Mouse (Mus musculus): ENCODE results near the gene Wasf2. TPM values are rescaled to one million over a fixed set of nuclear protein-coding genes. Genes with fewer than 3 reads are reported as not detected.

Wasf2 gene
- total and polyA plus RNA-seq, 2 experiments from 2014 or later: 18.3 to 26.0 TPM

- WGBS: 73% methylated on average over 4 of the region's 4 CpGs
- Histone ChIP-seq H3K9me3 (ENCODE audit: low read length) (no peaks in the 10 kb centered on the region), H3K36me3 (ENCODE audit: insufficient read depth, low read length) (no peaks in the 10 kb centered on the region), H3K9ac (replicated peaks; ENCODE audit: low read length, poor library complexity, severe bottlenecking) (no peak overlapping the region), H3K4me2 (ENCODE audit: low read depth, low read length, poor library complexity, severe bottlenecking) (no peak overlapping the region), H3K4me3 (ENCODE audit: low read depth, low read length) (no peak overlapping the region), H3K27me3 (ENCODE audit: insufficient read depth, low read length) (peaks cover 23% of the 10 kb centered on the region; the same call in 1 of the 2 replicates), H3K27ac (ENCODE audit: low read depth, low read length) (no peak overlapping the region), H3K4me1 (ENCODE audit: insufficient read depth, low read length) (0 out of 2 replicates have a peak, but pooled peaks cover 4% of the 10 kb centered on the region)
- ATAC-seq (ENCODE audit: low FRiP score): no peak
- DNase-seq (ENCODE audit: low spot score): no peak
- TF ChIP-seq CTCF (IDR thresholded peaks at IDR 0.05): no peak
These were observed 107.6 kb downstream of the Wasf2 start for GRCm38 (mm10) chr4:133237911-133238310.

GRCm38 (mm10) chr4:133240490-133240921, 110.2 kb downstream of the Wasf2 start, which contains the start of gene Map3k6:
Map3k6 (plus strand) TSS chr4:133240818.
- DNase-seq (ENCODE audit: low spot score): no peak
- H3K4me1 ChIP-seq (ENCODE audit: insufficient read depth, low read length): 0 out of 2 replicates have a peak, but pooled peaks cover 4% of the 10 kb centered on the region
- H3K27me3 ChIP-seq (ENCODE audit: insufficient read depth, low read length): peaks cover 36% of the 10 kb centered on the region; the same call in 1 of the 2 replicates

GRCm38 (mm10) chr4:133240934-133241908, 110.9 kb downstream of the Wasf2 start:
- DNase-seq (ENCODE audit: low spot score) (peak; percentile 80), ATAC-seq (ENCODE audit: low FRiP score) (peak; percentile 88)
- 2% methylated on average over 78 of the region's 78 CpGs for WGBS
- Histone ChIP-seq H3K4me2 (ENCODE audit: low read depth, low read length, poor library complexity, severe bottlenecking) (peak overlapping the region; percentile 79), H3K36me3 (ENCODE audit: insufficient read depth, low read length) (no peaks in the 10 kb centered on the region), H3K9me3 (ENCODE audit: low read length) (no peaks in the 10 kb centered on the region), H3K27ac (ENCODE audit: low read depth, low read length) (peak overlapping the region; percentile 2; the same call in 1 of the 2 replicates), H3K4me3 (ENCODE audit: low read depth, low read length) (peak overlapping the region; percentile 49), H3K9ac (replicated peaks; ENCODE audit: low read length, poor library complexity, severe bottlenecking) (peak overlapping the region; percentile 40), H3K4me1 (ENCODE audit: insufficient read depth, low read length) (0 out of 2 replicates have a peak, but pooled peaks cover 4% of the 10 kb centered on the region), H3K27me3 (ENCODE audit: insufficient read depth, low read length) (peaks cover 37% of the 10 kb centered on the region; the same call in 1 of the 2 replicates)
- TF ChIP-seq CTCF (IDR thresholded peaks at IDR 0.05): peak; percentile 42

More at GRCm38 (mm10) chr4:133240490-133240921, 110.2 kb downstream of the Wasf2 start, which contains the start of gene Map3k6:
- Histone ChIP-seq H3K27ac (ENCODE audit: low read depth, low read length) (peak within 1 kb of the TSS; percentile 2; the same call in 1 of the 2 replicates), H3K9me3 (ENCODE audit: low read length) (no peaks in the 10 kb centered on the region), H3K4me3 (ENCODE audit: low read depth, low read length) (peak within 1 kb of the TSS; percentile 49), H3K9ac (replicated peaks; ENCODE audit: low read length, poor library complexity, severe bottlenecking) (peak within 1 kb of the TSS; percentile 40), H3K36me3 (ENCODE audit: insufficient read depth, low read length) (no peaks in the 10 kb centered on the region), H3K4me2 (ENCODE audit: low read depth, low read length, poor library complexity, severe bottlenecking) (peak within 1 kb of the TSS; percentile 79)
- WGBS: 11% methylated on average over 16 of the region's 16 CpGs
- no peak for TF ChIP-seq CTCF (IDR thresholded peaks at IDR 0.05)
- ATAC-seq (ENCODE audit: low FRiP score): no peak

GRCm38 (mm10) chr4:133241910-133242309, 111.6 kb downstream of the Wasf2 start:
- TF ChIP-seq CTCF (IDR thresholded peaks at IDR 0.05): no peak
- H3K27me3 ChIP-seq (ENCODE audit: insufficient read depth, low read length): peaks cover 38% of the 10 kb centered on the region
- DNase-seq (ENCODE audit: low spot score) (no peak), ATAC-seq (ENCODE audit: low FRiP score) (no peak)
- 39% methylated on average over 11 of the region's 11 CpGs for WGBS
- no peaks in the 10 kb centered on the region for H3K36me3 ChIP-seq (ENCODE audit: insufficient read depth, low read length)
- peak overlapping the region; percentile 79 for H3K4me2 ChIP-seq (ENCODE audit: low read depth, low read length, poor library complexity, severe bottlenecking)
- no peak overlapping the region for H3K9ac ChIP-seq (replicated peaks; ENCODE audit: low read length, poor library complexity, severe bottlenecking)
- H3K4me3 ChIP-seq (ENCODE audit: low read depth, low read length): peak overlapping the region; percentile 49
- H3K27ac ChIP-seq (ENCODE audit: low read depth, low read length): no peak overlapping the region
- 0 out of 2 replicates have a peak, but pooled peaks cover 4% of the 10 kb centered on the region for H3K4me1 ChIP-seq (ENCODE audit: insufficient read depth, low read length)
- no peaks in the 10 kb centered on the region for H3K9me3 ChIP-seq (ENCODE audit: low read length)

GRCm38 (mm10) chr4:133242710-133243109, 112.4 kb downstream of the Wasf2 start:
- 0 out of 2 replicates have a peak, but pooled peaks cover 4% of the 10 kb centered on the region for H3K4me1 ChIP-seq (ENCODE audit: insufficient read depth, low read length)
- 58% methylated on average over 9 of the region's 9 CpGs for WGBS
- no peak for DNase-seq (ENCODE audit: low spot score)
- H3K9ac ChIP-seq (replicated peaks; ENCODE audit: low read length, poor library complexity, severe bottlenecking): no peak overlapping the region
- ATAC-seq (ENCODE audit: low FRiP score): no peak
- no peak overlapping the region for H3K27ac ChIP-seq (ENCODE audit: low read depth, low read length)
- no peaks in the 10 kb centered on the region for H3K36me3 ChIP-seq (ENCODE audit: insufficient read depth, low read length)
- H3K4me2 ChIP-seq (ENCODE audit: low read depth, low read length, poor library complexity, severe bottlenecking): no peak overlapping the region
- no peak overlapping the region for H3K4me3 ChIP-seq (ENCODE audit: low read depth, low read length)
- H3K27me3 ChIP-seq (ENCODE audit: insufficient read depth, low read length): peaks cover 45% of the 10 kb centered on the region
- TF ChIP-seq CTCF (IDR thresholded peaks at IDR 0.05): no peak
- no peaks in the 10 kb centered on the region for H3K9me3 ChIP-seq (ENCODE audit: low read length)
